Mouse (Mus musculus) left cerebral cortex, postnatal 36 days (tissue): ENCODE results near the gene Gm45234. TPM values are rescaled to one million over a fixed set of nuclear protein-coding genes. Genes with fewer than 3 reads are reported as not detected.

Experiments
- DNase-seq, 2 experiments: peaks; one replicate each; pipeline ENCODE4 v3.0.0; 2021 to 2022; ENCODE audit warnings: low spot score in 2 of 2, mixed read lengths in 1 of 2
- intact Hi-C: fragments of 180-260 bp; cut with DNase I; formaldehyde crosslinking; loops from one replicate; pipeline ENCODE4 v1.15.1; 2025
- total RNA-seq, 2 experiments: library from RNA; stranded (reverse); gene quantifications; 2 replicates each; pipeline ENCODE4 v1.2.3; 2021

The Gm45234 gene
- total RNA-seq, 2 experiments from 2014 or later, result not detected

DNA sequence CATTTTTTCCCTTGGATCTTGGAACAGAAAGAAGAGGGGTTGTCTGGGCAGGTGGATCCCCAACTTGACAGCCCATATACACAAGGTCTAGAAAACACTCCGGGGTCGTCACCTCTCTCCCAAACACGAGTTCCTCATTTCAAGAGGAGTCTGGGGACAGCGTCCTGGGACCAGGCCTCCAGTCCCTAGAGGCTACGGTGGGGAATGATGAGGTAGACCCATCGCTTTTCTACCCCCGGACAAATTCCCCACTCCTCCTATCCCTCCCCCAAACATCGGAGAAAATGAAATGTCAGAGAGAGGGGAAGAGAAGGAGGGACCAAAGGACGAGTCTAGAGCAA lies 12.9 kb upstream of the Gm45234 start:
- intact Hi-C loops, result loop anchor here (2.0 to 5.0 kb wide), 3 partner anchors 36 to 94 kb away; partner anchors contain the start of gene Gpr162
- no peak for DNase-seq

GRCm38 (mm10) chr6:124767920-124768703 lies 12.3 kb upstream of the Gm45234 start:
- intact Hi-C loops, result loop anchor here (2.0 to 5.0 kb wide), 3 partner anchors 37 to 94 kb away; partner anchors contain the start of gene Gpr162
- DNase-seq, result peak in 1 of 2 experiments; percentile 65

DNA sequence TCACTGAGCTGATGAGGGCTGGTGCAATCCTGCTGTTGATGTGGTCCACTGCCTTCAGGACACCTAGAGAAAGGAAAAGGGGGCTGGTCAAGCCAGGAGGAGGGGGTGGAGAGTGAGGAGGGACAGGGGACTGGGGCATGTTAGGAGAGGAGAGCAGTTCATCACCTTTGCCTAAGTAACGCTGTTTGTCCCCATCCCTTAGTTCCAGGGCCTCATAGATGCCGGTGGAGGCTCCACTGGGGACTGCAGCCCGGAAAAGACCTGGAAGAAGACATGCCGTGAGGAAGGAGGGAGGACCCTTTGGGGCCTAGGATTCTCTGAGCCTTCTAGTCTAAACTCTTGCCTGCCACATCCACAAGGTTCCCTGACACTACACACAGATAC lies 11.7 kb upstream of the Gm45234 start:
- intact Hi-C loops, result loop anchor here (5.0 kb wide), 1 partner anchor 95 kb away; the partner anchor contains the start of gene Gpr162
- no peak for DNase-seq

GRCm38 (mm10) chr6:124765951-124766350 lies 10.1 kb upstream of the Gm45234 start:
- DNase-seq, result no peak

DNA sequence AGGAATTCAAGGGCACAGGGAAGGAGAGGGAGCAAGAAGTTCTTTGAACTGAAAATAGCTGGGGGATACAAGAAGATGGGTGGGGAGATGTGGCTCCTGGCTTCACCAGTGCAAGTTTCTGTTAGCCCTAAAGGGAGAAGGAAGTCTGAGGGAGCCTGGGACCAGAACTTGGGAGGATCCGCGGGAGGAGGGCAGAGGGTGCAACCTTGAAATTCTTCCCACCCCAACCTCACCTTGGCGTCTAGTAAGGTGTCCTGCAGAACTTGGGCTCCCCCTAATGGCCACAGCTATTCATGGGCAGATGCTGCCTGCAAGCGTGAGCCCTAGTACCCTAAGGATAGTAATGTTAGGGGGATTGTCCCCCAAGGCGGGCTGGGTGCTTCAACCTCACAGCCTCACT lies 3.4 kb upstream of the Gm45234 start:
- intact Hi-C loops, result loop anchor here (1.0 kb wide), 1 partner anchor 97 kb away; no protein-coding TSS in a partner anchor
- peak; percentile 78 to 79 for DNase-seq

More at GRCm38 (mm10) chr6:124765951-124766350, 10.1 kb upstream of the Gm45234 start:
- intact Hi-C loops, result loop anchor here (5.0 kb wide), 1 partner anchor 96 kb away; the partner anchor contains the start of gene Gpr162

- intact Hi-C loops, result loop anchor here (1.0 kb wide), 1 partner anchor 97 kb away; no protein-coding TSS in a partner anchor
- no peak for DNase-seq
Observed at GRCm38 (mm10) chr6:124758849-124759232, 3.0 kb upstream of the Gm45234 start.

DNA sequence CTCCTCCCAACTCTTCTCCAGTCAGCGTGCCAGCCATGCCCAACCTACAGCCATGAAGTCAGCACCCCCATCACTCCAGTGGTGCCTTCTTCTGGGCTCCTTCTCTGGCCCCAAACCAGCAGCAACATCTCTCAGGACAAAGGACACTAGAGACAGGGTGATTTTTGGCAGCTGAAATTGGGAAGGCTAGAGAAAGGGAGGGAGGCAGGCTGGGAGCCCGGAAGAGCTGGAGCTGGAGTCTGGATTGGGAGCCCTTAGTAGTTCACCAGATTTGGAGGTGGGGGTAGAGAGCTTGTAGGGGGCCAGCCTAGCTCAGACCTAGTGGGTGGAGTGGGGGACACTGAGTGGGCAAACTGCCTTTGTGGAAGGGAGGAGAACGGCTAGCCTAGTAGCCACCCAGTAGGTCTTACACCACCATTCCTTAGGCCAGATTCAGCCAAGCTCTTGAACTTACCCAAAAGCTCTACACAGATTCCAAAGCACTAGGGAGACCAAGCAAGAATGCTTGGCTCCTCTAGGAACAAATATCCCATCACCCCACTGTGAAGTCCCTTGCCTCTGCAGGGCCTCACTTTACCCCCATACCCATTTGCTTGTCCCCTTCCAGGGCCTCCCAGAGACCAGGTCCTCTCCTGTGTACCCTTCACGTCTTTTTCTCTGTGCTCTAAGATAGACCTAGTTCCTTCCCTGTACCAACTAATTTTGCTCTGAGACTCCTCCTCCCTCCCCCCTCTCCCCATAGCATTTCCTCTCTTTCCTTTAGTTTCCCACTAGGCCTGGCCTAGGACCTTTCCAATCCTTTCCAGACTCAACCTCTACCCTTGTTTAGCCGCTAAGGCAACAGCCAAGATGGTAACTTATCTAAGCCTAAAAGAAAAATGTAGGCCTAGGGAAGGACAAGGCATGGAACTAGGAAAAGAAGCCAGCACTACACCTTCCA lies 2.4 kb upstream of the Gm45234 start:
- intact Hi-C loops, result loop anchor here (2.0 kb wide), 1 partner anchor 17 kb away; the partner anchor contains the start of gene Grcc10
- DNase-seq, result peak; percentile 64 to 73

DNA sequence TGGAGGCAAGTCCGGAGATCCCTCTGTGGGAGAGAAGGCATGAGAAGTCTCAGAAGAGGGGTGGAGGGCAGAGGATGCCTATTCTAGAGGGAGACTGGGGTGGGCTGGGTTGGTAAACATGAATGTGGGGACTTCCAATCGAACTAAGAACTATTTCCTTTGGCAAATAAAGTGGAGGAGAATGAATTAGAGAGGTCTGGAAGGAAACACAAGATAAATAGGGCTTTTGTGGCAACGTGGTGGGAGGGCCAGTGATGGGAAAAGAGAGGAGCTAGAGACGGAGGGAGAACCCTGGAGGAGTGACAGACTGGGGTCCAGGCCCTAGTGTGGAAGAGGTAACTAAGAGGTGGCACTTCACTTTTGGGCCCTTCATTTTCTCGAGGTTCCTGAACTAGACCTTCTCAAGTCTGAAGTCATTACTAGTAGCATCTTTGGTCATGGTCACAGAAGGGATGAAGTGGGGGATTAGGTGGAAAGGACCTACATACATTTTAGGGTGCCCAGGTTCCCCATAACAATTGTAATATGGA lies 1.6 kb upstream of the Gm45234 start:
- intact Hi-C loops, result loop anchor here (2.0 kb wide), 1 partner anchor 17 kb away; the partner anchor contains the start of gene Grcc10
- no peak for DNase-seq

- DNase-seq, result peak; percentile 85 to 86
- intact Hi-C loops, result loop anchor here (2.0 kb wide), 1 partner anchor 16 kb away; the partner anchor contains the start of gene Grcc10
Observed at GRCm38 (mm10) chr6:124756652-124757350, 980 bp upstream of the Gm45234 start.

DNA sequence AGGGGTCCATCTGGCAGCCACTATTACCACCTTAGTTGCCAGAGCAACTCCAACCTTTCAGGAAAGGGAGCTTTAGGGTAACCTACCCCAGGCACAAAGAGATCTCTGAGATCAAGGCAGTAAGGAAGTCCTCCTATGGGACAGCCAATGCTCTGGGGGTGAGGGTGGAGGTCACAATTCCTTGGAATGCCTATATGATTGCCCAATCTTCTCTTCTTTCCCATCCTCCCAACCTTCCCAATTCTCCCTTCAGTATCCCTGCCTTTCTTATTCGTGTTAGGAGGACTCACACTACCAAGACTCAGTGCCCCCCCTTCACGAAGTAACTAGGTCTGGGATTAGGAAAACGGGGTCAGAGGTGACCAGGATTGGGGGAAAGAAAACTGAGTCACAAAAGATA lies 515 bp downstream of the Gm45234 start:
- intact Hi-C loops, result no loop called here
- no peak for DNase-seq

DNA sequence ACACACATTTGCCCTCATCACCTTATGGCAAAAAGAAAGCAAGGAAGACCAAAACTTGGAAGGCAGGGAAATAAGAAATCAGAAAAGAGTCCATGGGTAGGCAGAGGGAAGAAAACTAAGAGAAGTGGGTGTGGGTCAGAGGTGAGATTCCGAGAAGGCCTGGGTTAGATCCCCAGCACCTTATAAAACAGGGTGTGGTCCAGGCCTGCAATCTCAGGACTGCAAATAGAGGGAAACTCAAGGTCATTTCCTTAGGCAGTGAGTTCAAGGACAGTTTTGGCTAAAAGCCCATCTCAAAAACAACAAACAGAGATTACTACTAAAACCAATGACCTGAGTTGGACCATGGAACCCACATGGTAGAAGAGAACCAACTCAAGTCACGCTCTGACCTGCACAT lies 2.0 kb downstream of the Gm45234 start:
- DNase-seq, result no peak
- intact Hi-C loops, result no loop called here

DNA sequence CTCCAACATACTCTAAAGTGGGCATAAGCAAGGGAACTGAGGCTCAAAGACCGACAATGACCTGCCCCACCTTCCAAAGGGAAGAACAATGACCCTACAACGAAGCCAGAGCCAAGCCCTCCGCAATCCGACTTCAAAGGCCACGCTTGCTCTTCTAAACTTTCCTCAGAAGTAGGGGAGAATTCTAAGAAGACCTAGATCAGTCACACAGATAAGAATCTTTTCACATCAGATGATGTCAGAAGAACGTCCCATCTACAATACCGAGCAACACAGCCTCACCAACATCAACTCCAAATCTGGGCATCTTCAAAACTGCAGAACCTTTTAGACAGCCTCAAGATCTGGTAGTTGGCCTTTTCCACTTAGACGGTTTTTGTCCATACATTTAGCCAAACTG lies 5.4 kb downstream of the Gm45234 start:
- intact Hi-C loops, result no loop called here
- no peak for DNase-seq

- no peak for DNase-seq
- intact Hi-C loops, result no loop called here
Observed at GRCm38 (mm10) chr6:124746654-124747632, 8.9 kb downstream of the Gm45234 start.

DNA sequence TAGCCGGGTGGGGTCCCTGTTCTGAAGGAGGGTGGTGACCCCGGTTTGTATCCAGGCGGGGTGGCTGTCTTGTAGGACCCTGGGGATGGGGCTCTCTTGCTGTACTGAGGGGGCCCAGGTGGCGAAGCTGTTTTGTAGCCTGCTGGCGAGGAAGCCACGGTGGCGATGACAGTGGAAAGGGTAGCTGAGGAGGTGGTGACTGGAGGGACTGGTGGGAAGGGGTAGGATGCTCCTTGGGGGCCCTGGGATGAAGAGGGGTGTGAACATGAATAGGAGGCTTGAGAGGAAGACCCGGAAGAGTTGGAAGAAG lies 9.6 kb downstream of the Gm45234 start:
- intact Hi-C loops, result no loop called here
- no peak for DNase-seq

DNA sequence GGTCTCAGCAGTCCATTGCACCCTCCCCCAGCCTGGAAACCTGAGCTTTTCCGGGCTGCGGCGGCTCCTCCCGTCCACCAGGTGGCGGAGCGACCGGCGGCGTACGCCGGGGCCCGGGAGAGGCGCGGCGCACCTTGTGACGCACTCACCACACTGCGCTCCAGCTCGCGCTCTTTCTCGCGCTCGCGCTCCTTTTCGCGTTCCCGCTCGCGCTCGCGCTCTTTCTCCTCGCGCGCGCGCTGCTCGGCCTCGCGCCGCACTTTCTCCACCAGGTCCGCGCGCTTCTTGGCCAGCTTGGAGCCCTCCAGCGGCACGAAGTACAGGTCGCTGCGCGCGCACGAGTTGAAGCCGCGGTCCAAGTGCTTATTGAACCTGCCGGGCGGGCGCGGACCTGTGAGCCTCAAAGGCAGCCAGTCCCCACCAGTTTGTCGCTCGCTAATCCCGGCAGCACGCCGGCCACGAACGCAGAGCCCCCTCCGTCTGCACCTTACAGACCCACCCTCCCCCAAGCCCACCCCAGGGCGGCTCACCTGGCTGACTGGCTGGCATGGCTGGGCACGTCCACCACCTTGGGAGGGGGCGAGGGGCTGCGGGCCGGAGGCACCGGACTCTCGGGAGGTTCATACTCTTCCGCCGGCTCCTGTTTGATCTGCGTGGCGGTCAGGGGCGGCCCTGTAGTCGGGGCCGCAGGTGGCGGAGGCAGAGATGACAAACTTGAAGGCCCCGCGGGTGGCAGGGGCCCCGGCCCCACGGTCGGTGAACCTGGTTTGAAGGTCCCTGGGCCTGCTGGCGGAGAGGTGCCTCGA lies 10.1 kb downstream of the Gm45234 start:
- peak; percentile 93 to 96 for DNase-seq
- intact Hi-C loops, result loop anchor here (1.0 kb wide), 1 partner anchor 33 kb away; the partner anchor contains the start of genes Emg1 and Phb2

GRCm38 (mm10) chr6:124744755-124745321 lies 11.0 kb downstream of the Gm45234 start:
- peak in 1 of 2 experiments; percentile 40 for DNase-seq
- intact Hi-C loops, result loop anchor here (1.0 kb wide), 1 partner anchor 33 kb away; the partner anchor contains the start of genes Emg1 and Phb2

- DNase-seq, result no peak
- intact Hi-C loops, result no loop called here
Observed at GRCm38 (mm10) chr6:124743647-124744046, 12.2 kb downstream of the Gm45234 start.
